Mouse (Mus musculus): Measurements from ENCODE around the gene Abtb1. TPM values are rescaled to one million over a fixed set of nuclear protein-coding genes. Genes with fewer than 3 reads are reported as not detected.
A peak's percentile ranks its signal among the peaks of the same experiment; 100 is the strongest.

Gene Abtb1
- polyA plus RNA-seq, 2 experiments = 39.0 to 43.1 TPM

GRCm38 (mm10) chr6:88815036-88815435 is 26.7 kb downstream of the Abtb1 start:
- Histone ChIP-seq H3K27ac (no peak overlapping the region), H3K27me3 (ENCODE audit: control insufficient read depth, insufficient read depth, low read length) (no peaks in the 10 kb centered on the region), H3K9me3 (ENCODE audit: control insufficient read depth, low read length) (no peaks in the 10 kb centered on the region), H3K4me3 (ENCODE audit: insufficient read depth in 1 of 2, low read depth in 2 of 2, low read length in 2 of 2) (no peak overlapping the region), H3K4me2 (ENCODE audit: low read depth) (no peak overlapping the region), H3K9ac (replicated peaks) (no peak overlapping the region), H3K36me3 (replicated peaks; ENCODE audit: control insufficient read depth, insufficient read depth, low read depth) (peaks cover 12% of the 10 kb centered on the region; the same call in 1 of the 2 replicates), H3K4me1 (replicated peaks; ENCODE audit: control insufficient read depth in 2 of 2, insufficient read depth in 2 of 2, low read length in 1 of 2) (0 out of 4 replicates have a peak, but pooled peaks cover 0 to 3% of the 10 kb centered on the region in 2 experiments)
- ATAC-seq (ENCODE audit: insufficient read depth) (no peak), DNase-seq (ENCODE audit: low read depth in 3 of 3, low spot score in 3 of 3) (no peak)
- no peak for TF ChIP-seq CTCF (IDR thresholded peaks at IDR 0.05; ENCODE audit: low read depth)
- no peak for TF ChIP-seq EP300 (IDR thresholded peaks at IDR 0.05; ENCODE audit: low read depth)
- 84% methylated on average over 3 of the region's 3 CpGs for WGBS (ENCODE audit: insufficient replicate concordance)

GRCm38 (mm10) chr6:88813832-88814231 is 28.0 kb downstream of the Abtb1 start:
- H3K27me3 ChIP-seq (ENCODE audit: control insufficient read depth, insufficient read depth, low read length) = no peaks in the 10 kb centered on the region
- DNase-seq (ENCODE audit: low read depth in 3 of 3, low spot score in 3 of 3) (no peak), ATAC-seq (ENCODE audit: insufficient read depth) (no peak)
- no peak overlapping the region for H3K4me2 ChIP-seq (ENCODE audit: low read depth)
- TF ChIP-seq EP300 (IDR thresholded peaks at IDR 0.05; ENCODE audit: low read depth) (no peak), CTCF (IDR thresholded peaks at IDR 0.05; ENCODE audit: low read depth) (0 out of 2 replicates have a peak, but pooled peaks have one; percentile 3)
- no peak overlapping the region for H3K9ac ChIP-seq (replicated peaks)
- peaks cover 24% of the 10 kb centered on the region for H3K36me3 ChIP-seq (replicated peaks; ENCODE audit: control insufficient read depth, insufficient read depth, low read depth)
- H3K27ac ChIP-seq = no peak overlapping the region
- 79% methylated on average over 10 of the region's 10 CpGs for WGBS (ENCODE audit: insufficient replicate concordance)
- H3K9me3 ChIP-seq (ENCODE audit: control insufficient read depth, low read length) = no peaks in the 10 kb centered on the region
- no peak overlapping the region for H3K4me3 ChIP-seq (ENCODE audit: insufficient read depth in 1 of 2, low read depth in 2 of 2, low read length in 2 of 2)
- 0 out of 4 replicates have a peak, but pooled peaks cover 0 to 3% of the 10 kb centered on the region in 2 experiments for H3K4me1 ChIP-seq (replicated peaks; ENCODE audit: control insufficient read depth in 2 of 2, insufficient read depth in 2 of 2, low read length in 1 of 2)

- Histone ChIP-seq H3K9ac (replicated peaks) (no peak overlapping the region), H3K4me1 (replicated peaks; ENCODE audit: control insufficient read depth in 2 of 2, insufficient read depth in 2 of 2, low read length in 1 of 2) (0 out of 4 replicates have a peak, but pooled peaks cover 0 to 3% of the 10 kb centered on the region in 2 experiments), H3K9me3 (ENCODE audit: control insufficient read depth, low read length) (no peaks in the 10 kb centered on the region), H3K4me2 (ENCODE audit: low read depth) (no peak overlapping the region), H3K36me3 (replicated peaks; ENCODE audit: control insufficient read depth, insufficient read depth, low read depth) (peaks cover 22% of the 10 kb centered on the region), H3K4me3 (ENCODE audit: insufficient read depth in 1 of 2, low read depth in 2 of 2, low read length in 2 of 2) (no peak overlapping the region), H3K27ac (no peak overlapping the region), H3K27me3 (ENCODE audit: control insufficient read depth, insufficient read depth, low read length) (no peaks in the 10 kb centered on the region)
- ATAC-seq (ENCODE audit: insufficient read depth) = no peak
- 45% methylated on average over 3 of the region's 3 CpGs for WGBS (ENCODE audit: insufficient replicate concordance)
- DNase-seq (ENCODE audit: low read depth in 3 of 3, low spot score in 3 of 3) = peak; percentile 47 to 61 (median 55)
- TF ChIP-seq CTCF (IDR thresholded peaks at IDR 0.05; ENCODE audit: low read depth) (peak; percentile 80), EP300 (IDR thresholded peaks at IDR 0.05; ENCODE audit: low read depth) (no peak)
These were observed 28.9 kb downstream of the Abtb1 start for GRCm38 (mm10) chr6:88812886-88813285.

- H3K4me1 ChIP-seq (replicated peaks; ENCODE audit: control insufficient read depth in 2 of 2, insufficient read depth in 2 of 2, low read length in 1 of 2) = 0 out of 4 replicates have a peak, but pooled peaks cover 0 to 3% of the 10 kb centered on the region in 2 experiments
- DNase-seq (ENCODE audit: low read depth in 3 of 3, low spot score in 3 of 3) = no peak
- no peak for ATAC-seq (ENCODE audit: insufficient read depth)
- H3K4me2 ChIP-seq (ENCODE audit: low read depth) = no peak overlapping the region
- H3K4me3 ChIP-seq (ENCODE audit: insufficient read depth in 1 of 2, low read depth in 2 of 2, low read length in 2 of 2) = no peak overlapping the region
- H3K27me3 ChIP-seq (ENCODE audit: control insufficient read depth, insufficient read depth, low read length) = no peaks in the 10 kb centered on the region
- TF ChIP-seq EP300 (IDR thresholded peaks at IDR 0.05; ENCODE audit: low read depth) (no peak), CTCF (IDR thresholded peaks at IDR 0.05; ENCODE audit: low read depth) (no peak)
- H3K36me3 ChIP-seq (replicated peaks; ENCODE audit: control insufficient read depth, insufficient read depth, low read depth) = peaks cover 22% of the 10 kb centered on the region
- no peak overlapping the region for H3K9ac ChIP-seq (replicated peaks)
- H3K27ac ChIP-seq = no peak overlapping the region
- WGBS (ENCODE audit: insufficient replicate concordance) = 34% methylated on average over 7 of the region's 7 CpGs
- H3K9me3 ChIP-seq (ENCODE audit: control insufficient read depth, low read length) = no peaks in the 10 kb centered on the region
These were observed 29.8 kb downstream of the Abtb1 start for GRCm38 (mm10) chr6:88811880-88812400.

GRCm38 (mm10) chr6:88811396-88811795 is 30.4 kb downstream of the Abtb1 start:
- 16% methylated on average over 6 of the region's 7 CpGs for WGBS (ENCODE audit: insufficient replicate concordance)
- DNase-seq (ENCODE audit: low read depth in 3 of 3, low spot score in 3 of 3) = no peak
- TF ChIP-seq EP300 (IDR thresholded peaks at IDR 0.05; ENCODE audit: low read depth) = no peak
- Histone ChIP-seq H3K4me1 (replicated peaks; ENCODE audit: control insufficient read depth in 2 of 2, insufficient read depth in 2 of 2, low read length in 1 of 2) (0 out of 4 replicates have a peak, but pooled peaks cover 0 to 3% of the 10 kb centered on the region in 2 experiments), H3K9me3 (ENCODE audit: control insufficient read depth, low read length) (no peaks in the 10 kb centered on the region), H3K27me3 (ENCODE audit: control insufficient read depth, insufficient read depth, low read length) (no peaks in the 10 kb centered on the region), H3K9ac (replicated peaks) (no peak overlapping the region), H3K27ac (no peak overlapping the region), H3K36me3 (replicated peaks; ENCODE audit: control insufficient read depth, insufficient read depth, low read depth) (peaks cover 22% of the 10 kb centered on the region), H3K4me3 (ENCODE audit: insufficient read depth in 1 of 2, low read depth in 2 of 2, low read length in 2 of 2) (no peak overlapping the region), H3K4me2 (ENCODE audit: low read depth) (no peak overlapping the region)
- no peak for ATAC-seq (ENCODE audit: insufficient read depth)
